Mouse (Mus musculus): Measurements from ENCODE around the gene Rrp1b. TPM values are rescaled to one million over a fixed set of nuclear protein-coding genes. Genes with fewer than 3 reads are reported as not detected.
"Not testable (repeated sequence)": the region's sequence is repeated elsewhere in the genome, so short reads cannot be mapped to it uniquely, and the experiment has no call there.

Gene Rrp1b
- polyA plus RNA-seq, 1 experiment: 17.3 TPM

GRCm38 (mm10) chr17:32052237-32053080, 16.6 kb downstream of the Rrp1b start:
- peak in 1 of 2 experiments; percentile 15 for DNase-seq
- TF ChIP-seq CTCF (IDR thresholded peaks at IDR 0.05; ENCODE audit: borderline replicate concordance, insufficient read depth, low read depth, low read length) (no peak), POLR2A (IDR thresholded peaks at IDR 0.05; ENCODE audit: borderline replicate concordance, insufficient read depth, low read length) (no peak)
- 30% methylated on average over 5 of the region's 5 CpGs for WGBS
- Histone ChIP-seq H3K4me3 (replicated peaks; ENCODE audit: insufficient read depth, low read depth, low read length) (no peak overlapping the region), H3K4me1 (ENCODE audit: control insufficient read depth, insufficient read depth, low read length) (no peaks in the 10 kb centered on the region), H3K27ac (ENCODE audit: insufficient read depth, low read length) (no peak overlapping the region), H3K27me3 (ENCODE audit: control insufficient read depth, insufficient read depth, low read length) (no peaks in the 10 kb centered on the region)

- no peak for TF ChIP-seq POLR2A (IDR thresholded peaks at IDR 0.05; ENCODE audit: borderline replicate concordance, insufficient read depth, low read length)
- TF ChIP-seq CTCF (IDR thresholded peaks at IDR 0.05; ENCODE audit: borderline replicate concordance, insufficient read depth, low read depth, low read length): no peak
- Histone ChIP-seq H3K27ac (ENCODE audit: insufficient read depth, low read length) (no peak overlapping the region), H3K4me3 (replicated peaks; ENCODE audit: insufficient read depth, low read depth, low read length) (no peak overlapping the region), H3K27me3 (ENCODE audit: control insufficient read depth, insufficient read depth, low read length) (no peaks in the 10 kb centered on the region), H3K4me1 (ENCODE audit: control insufficient read depth, insufficient read depth, low read length) (no peaks in the 10 kb centered on the region)
- 90% methylated on average over 5 of the region's 5 CpGs for WGBS
- DNase-seq: no peak
Measured at GRCm38 (mm10) chr17:32053677-32054076, 17.8 kb downstream of the Rrp1b start.

GRCm38 (mm10) chr17:32057843-32058242, 21.9 kb downstream of the Rrp1b start:
- 79% methylated on average over 2 of the region's 2 CpGs for WGBS

GRCm38 (mm10) chr17:32059084-32059483, 23.2 kb downstream of the Rrp1b start:
- Histone ChIP-seq H3K27me3 (ENCODE audit: control insufficient read depth, insufficient read depth, low read length) (no peaks in the 10 kb centered on the region), H3K27ac (ENCODE audit: insufficient read depth, low read length) (no peak overlapping the region), H3K4me1 (ENCODE audit: control insufficient read depth, insufficient read depth, low read length) (no peaks in the 10 kb centered on the region), H3K4me3 (replicated peaks; ENCODE audit: insufficient read depth, low read depth, low read length) (no peak overlapping the region)
- no peak for TF ChIP-seq POLR2A (IDR thresholded peaks at IDR 0.05; ENCODE audit: borderline replicate concordance, insufficient read depth, low read length)
- no peak for TF ChIP-seq CTCF (IDR thresholded peaks at IDR 0.05; ENCODE audit: borderline replicate concordance, insufficient read depth, low read depth, low read length)
- 90% methylated on average over 2 of the region's 2 CpGs for WGBS
- no peak for DNase-seq

More at GRCm38 (mm10) chr17:32057843-32058242, 21.9 kb downstream of the Rrp1b start:
- Histone ChIP-seq H3K27me3 (ENCODE audit: control insufficient read depth, insufficient read depth, low read length) (no peaks in the 10 kb centered on the region), H3K4me3 (replicated peaks; ENCODE audit: insufficient read depth, low read depth, low read length) (no peak overlapping the region), H3K27ac (ENCODE audit: insufficient read depth, low read length) (no peak overlapping the region), H3K4me1 (ENCODE audit: control insufficient read depth, insufficient read depth, low read length) (no peaks in the 10 kb centered on the region)
- TF ChIP-seq CTCF (IDR thresholded peaks at IDR 0.05; ENCODE audit: borderline replicate concordance, insufficient read depth, low read depth, low read length): no peak
- TF ChIP-seq POLR2A (IDR thresholded peaks at IDR 0.05; ENCODE audit: borderline replicate concordance, insufficient read depth, low read length): no peak
- DNase-seq: no peak

GRCm38 (mm10) chr17:32061219-32061618, 25.3 kb downstream of the Rrp1b start:
- no peak overlapping the region for H3K27ac ChIP-seq (ENCODE audit: insufficient read depth, low read length)
- no peak for TF ChIP-seq POLR2A (IDR thresholded peaks at IDR 0.05; ENCODE audit: borderline replicate concordance, insufficient read depth, low read length)
- WGBS: 97% methylated on average over 14 of the region's 14 CpGs
- no peaks in the 10 kb centered on the region for H3K27me3 ChIP-seq (ENCODE audit: control insufficient read depth, insufficient read depth, low read length)
- H3K4me1 ChIP-seq (ENCODE audit: control insufficient read depth, insufficient read depth, low read length): no peaks in the 10 kb centered on the region
- H3K4me3 ChIP-seq (replicated peaks; ENCODE audit: insufficient read depth, low read depth, low read length): no peak overlapping the region
- DNase-seq: no peak

GRCm38 (mm10) chr17:32063654-32064053, 27.8 kb downstream of the Rrp1b start:
- Histone ChIP-seq H3K4me1 (ENCODE audit: control insufficient read depth, insufficient read depth, low read length) (no peaks in the 10 kb centered on the region), H3K27ac (ENCODE audit: insufficient read depth, low read length) (no peak overlapping the region), H3K27me3 (ENCODE audit: control insufficient read depth, insufficient read depth, low read length) (no peaks in the 10 kb centered on the region), H3K4me3 (replicated peaks; ENCODE audit: insufficient read depth, low read depth, low read length) (no peak overlapping the region)
- TF ChIP-seq CTCF (IDR thresholded peaks at IDR 0.05; ENCODE audit: borderline replicate concordance, insufficient read depth, low read depth, low read length) (no peak), POLR2A (IDR thresholded peaks at IDR 0.05; ENCODE audit: borderline replicate concordance, insufficient read depth, low read length) (no peak)
- DNase-seq: no peak
- 75% methylated on average over 2 of the region's 2 CpGs for WGBS

- DNase-seq; H3K4me1 ChIP-seq (ENCODE audit: control insufficient read depth, insufficient read depth, low read length); H3K27ac ChIP-seq (ENCODE audit: insufficient read depth, low read length); H3K4me3 ChIP-seq (replicated peaks; ENCODE audit: insufficient read depth, low read depth, low read length); H3K27me3 ChIP-seq (ENCODE audit: control insufficient read depth, insufficient read depth, low read length): not testable (repeated sequence)
- WGBS: 33% methylated on average over 8 of the region's 8 CpGs
Measured at GRCm38 (mm10) chr17:32064762-32065161, 28.9 kb downstream of the Rrp1b start.

- H3K27ac ChIP-seq (ENCODE audit: insufficient read depth, low read length): no peak overlapping the region
- H3K4me1 ChIP-seq (ENCODE audit: control insufficient read depth, insufficient read depth, low read length): no peaks in the 10 kb centered on the region
- WGBS: 73% methylated on average over 9 of the region's 9 CpGs
- TF ChIP-seq POLR2A (IDR thresholded peaks at IDR 0.05; ENCODE audit: borderline replicate concordance, insufficient read depth, low read length) (no peak), CTCF (IDR thresholded peaks at IDR 0.05; ENCODE audit: borderline replicate concordance, insufficient read depth, low read depth, low read length) (no peak)
- H3K4me3 ChIP-seq (replicated peaks; ENCODE audit: insufficient read depth, low read depth, low read length): no peak overlapping the region
- H3K27me3 ChIP-seq (ENCODE audit: control insufficient read depth, insufficient read depth, low read length): no peaks in the 10 kb centered on the region
- DNase-seq: no peak
Measured at GRCm38 (mm10) chr17:32067541-32067940, 31.6 kb downstream of the Rrp1b start.

Measured in cerebellum, adult 2 months (tissue).